Mouse (Mus musculus): Measurements from ENCODE around the gene Vmn1r202.
"Not testable (repeated sequence)": the region's sequence is repeated elsewhere in the genome, so short reads cannot be mapped to it uniquely, and the experiment has no call there.

Gene Vmn1r202

GRCm38 (mm10) chr13:22505281-22505680 is at the start of gene Vmn1r202:
Gene Vmn1r202 (minus strand): TSS chr13:22505381.
- DNase-seq (ENCODE audit: low spot score in 2 of 2): no peak

- DNase-seq (ENCODE audit: low spot score in 2 of 2): not testable (repeated sequence)
These were observed 47.7 kb upstream of the Vmn1r202 start, which contains the start of gene Vmn1r204 for GRCm38 (mm10) chr13:22552898-22553297. Gene Vmn1r204 (plus strand): TSS chr13:22553198.

DNA sequence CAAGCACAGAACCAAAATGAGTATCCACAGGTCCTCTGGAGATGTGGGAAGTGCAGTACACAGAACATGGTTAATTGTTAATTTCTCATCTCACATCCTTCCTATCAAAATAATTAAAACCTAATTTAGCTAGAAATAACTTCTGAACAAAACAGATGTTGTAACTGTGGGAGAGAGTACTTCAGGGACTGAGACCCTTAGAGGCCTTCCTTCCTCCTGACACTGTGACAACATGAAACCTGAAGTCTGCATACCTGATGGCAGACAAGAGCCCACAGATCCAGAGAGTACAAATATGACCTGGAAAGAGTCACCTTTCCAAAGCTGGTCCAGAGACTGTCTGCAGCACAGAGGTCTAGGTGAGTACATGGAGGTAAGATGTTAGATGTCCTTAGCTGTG is 12.6 kb upstream of the Vmn1r202 start, which contains the start of gene Vmn1r203:
Vmn1r203 (plus strand) TSS at position 301 of the 400 bp plus-strand sequence.
- no peak for DNase-seq (ENCODE audit: low spot score in 2 of 2)

DNA sequence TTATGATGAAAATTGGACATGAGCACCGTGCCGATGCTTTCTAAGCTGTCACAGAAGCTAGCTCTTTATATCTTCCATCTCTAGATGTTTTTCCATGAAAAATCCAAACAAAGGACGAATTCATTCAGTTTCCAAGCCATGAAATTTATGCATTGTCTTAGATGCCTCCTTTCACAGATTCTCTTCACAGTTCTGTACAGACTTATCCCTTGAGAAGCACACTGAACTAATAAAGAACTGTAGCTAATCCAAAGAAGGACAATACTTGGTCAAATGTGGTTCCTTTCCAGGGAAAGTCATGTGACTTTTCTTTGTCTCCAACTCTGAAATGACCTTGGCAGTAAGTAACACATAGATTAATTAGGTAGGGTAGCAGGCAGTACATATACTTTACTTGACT is 2.8 kb downstream of the Vmn1r202 start:
- DNase-seq (ENCODE audit: low spot score in 2 of 2): no peak

DNA sequence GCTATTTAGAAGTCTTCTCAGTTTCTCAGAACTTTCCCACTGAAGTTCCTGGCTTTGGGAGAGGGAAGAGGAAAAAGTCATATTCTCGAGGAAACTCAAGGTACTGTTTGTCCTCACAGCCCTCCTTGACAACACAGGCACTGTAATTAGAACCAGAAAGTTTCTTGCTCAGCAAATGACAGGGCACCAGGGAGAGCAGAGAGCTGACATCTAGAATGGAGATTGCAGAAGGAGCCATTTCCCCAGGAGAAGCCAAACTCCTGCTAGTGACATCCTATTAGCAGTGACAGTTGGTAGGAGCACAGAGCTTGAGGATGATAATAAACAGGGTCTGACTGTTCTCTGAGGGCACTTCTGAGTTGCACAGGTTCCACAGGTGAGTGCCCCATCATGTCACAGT is 33.6 kb downstream of the Vmn1r202 start, which contains the start of gene Vmn1r201:
Vmn1r201 (plus strand) TSS at position 301 of the 400 bp plus-strand sequence.
- no peak for DNase-seq (ENCODE audit: low spot score in 2 of 2)

- DNase-seq (ENCODE audit: low spot score in 2 of 2): no peak
These were observed 50.0 kb downstream of the Vmn1r202 start for GRCm38 (mm10) chr13:22455145-22455544.

Data from thymus, postnatal 10 days (tissue).